Mouse (Mus musculus) thymus, postnatal 10 days (tissue): ENCODE results near the gene Ybx1.

ENCODE experiments used
- DNase-seq, 2 experiments: peaks; one replicate each; pipeline ENCODE4 v3.0.0; 2021; ENCODE audit warnings: low spot score in 2 of 2

The Ybx1 gene

DNA sequence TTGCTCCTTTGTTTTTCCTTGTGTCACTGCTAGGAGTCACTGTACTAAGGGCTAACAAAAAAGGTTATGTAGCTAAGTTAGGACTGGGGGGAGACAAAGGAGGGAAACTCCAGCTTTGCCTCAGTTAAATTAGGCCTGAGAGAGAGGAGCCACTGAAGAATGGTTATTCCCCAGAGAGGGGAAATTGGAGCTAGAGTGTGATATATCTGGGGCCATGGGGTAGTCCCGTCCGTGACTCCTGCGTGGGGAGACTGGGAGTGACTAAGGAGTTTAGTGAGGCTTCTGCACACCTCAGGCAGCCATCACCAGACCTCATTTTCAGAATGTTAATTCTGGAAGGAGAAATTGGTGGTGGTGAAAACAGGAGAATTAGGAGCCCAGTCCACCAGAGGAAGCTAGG, 60.1 kb downstream of the Ybx1 start:
- DNase-seq = no peak

DNA sequence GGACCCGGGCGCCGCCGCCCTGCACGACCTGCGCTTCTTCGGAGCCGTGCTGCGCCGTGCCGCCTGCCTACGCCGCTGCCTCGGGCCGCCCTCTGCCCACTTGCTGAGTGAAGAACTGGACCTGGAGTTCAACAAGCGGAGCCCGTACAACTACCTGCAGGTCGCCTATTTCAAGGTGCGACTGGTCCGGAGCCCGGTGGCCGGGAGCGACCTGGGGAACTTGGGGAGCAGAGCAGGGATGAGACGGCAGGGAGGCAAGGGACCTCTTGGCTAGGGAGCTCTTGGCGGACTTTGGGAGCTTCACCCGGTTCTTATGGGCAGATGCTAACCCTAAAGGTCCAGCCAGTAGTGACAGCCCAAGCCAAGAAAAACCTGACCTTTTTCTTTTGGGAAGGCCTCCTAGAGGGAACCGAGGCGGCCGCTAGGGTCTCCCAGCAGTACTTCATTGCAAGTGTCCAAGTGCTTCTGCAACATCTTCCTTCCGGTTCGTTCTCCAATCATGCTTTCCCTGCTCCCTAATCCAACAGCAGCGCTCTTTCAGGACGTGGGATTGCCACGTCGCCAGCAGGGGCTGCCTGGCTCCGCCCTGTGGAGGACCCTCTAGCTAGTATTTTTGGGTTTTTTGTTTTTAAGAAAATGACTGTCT, 61.0 kb downstream of the Ybx1 start:
- DNase-seq = peak in 1 of 2 experiments; percentile 31

DNA sequence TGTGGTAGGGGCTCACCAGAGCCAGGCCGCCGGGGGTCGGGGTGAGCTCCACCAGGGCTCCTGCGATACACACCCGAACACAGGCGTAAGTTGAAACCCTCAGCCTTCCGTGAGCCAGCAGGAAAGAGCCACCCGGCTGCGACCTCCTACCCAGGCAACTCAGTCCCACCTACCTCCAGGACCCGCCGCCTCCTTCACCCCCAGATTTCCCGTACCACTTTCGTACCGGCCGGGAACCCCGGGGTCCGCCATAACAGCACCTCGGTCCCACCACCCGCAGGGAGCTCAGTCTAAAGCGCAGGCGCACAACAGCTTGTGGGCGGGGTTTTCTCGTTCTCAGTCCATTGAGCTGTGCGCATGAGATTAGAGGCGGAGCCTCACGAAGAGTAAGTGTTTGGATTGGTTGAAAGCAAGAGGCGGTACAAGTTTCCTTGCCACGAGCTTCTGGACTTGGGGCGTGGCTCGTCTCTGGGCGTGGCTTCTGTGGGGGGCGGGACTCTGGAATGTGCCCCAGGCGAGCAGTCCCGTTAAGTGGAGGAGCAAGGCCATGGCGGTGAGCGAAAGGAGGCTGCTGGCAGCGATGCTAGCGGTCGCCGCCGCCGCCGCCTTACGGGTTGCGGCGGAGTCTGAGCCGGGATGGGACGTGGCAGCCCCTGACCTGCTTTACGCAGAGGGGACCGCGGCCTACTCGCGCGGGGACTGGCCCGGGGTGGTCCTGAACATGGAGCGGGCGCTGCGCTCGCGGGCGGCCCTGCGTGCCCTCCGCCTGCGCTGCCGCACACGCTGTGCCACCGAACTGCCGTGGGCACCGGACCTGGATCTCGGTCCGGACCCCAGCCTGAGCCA, 61.8 kb downstream of the Ybx1 start, which contains the start of the genes AU022252 and P3h1:
Gene AU022252, minus strand, starts transcription at position 303 of the 846 bp plus-strand sequence.
Gene P3h1, plus strand, starts transcription at position 506 of the 846 bp plus-strand sequence.
- peak; percentile 99 for DNase-seq
